Mouse (Mus musculus) kidney, postnatal 10 days (tissue): Measurements from ENCODE around the gene Rcc1l.
A peak's percentile ranks its signal among the peaks of the same experiment; 100 is the strongest.

Experiments
- DNase-seq: peaks from one replicate; pipeline ENCODE4 v3.0.0; 2021; ENCODE audit warnings: mixed read lengths

The Rcc1l gene

GRCm38 (mm10) chr5:134176169-134176881, at the start of gene Rcc1l:
TSS of gene Rcc1l (minus strand) at chr5:134176774.
- peak; percentile 91 for DNase-seq

GRCm38 (mm10) chr5:134225110-134225901, 48.7 kb upstream of the Rcc1l start:
- DNase-seq = peak; percentile 56

- peak; percentile 49 for DNase-seq
Observed at GRCm38 (mm10) chr5:134221708-134222150, 45.2 kb upstream of the Rcc1l start.

- no peak for DNase-seq
Observed at GRCm38 (mm10) chr5:134221278-134221677, 44.7 kb upstream of the Rcc1l start.

GRCm38 (mm10) chr5:134217900-134218299, 41.3 kb upstream of the Rcc1l start:
- no peak for DNase-seq

GRCm38 (mm10) chr5:134214021-134214806, 37.6 kb upstream of the Rcc1l start:
- peak; percentile 72 for DNase-seq

GRCm38 (mm10) chr5:134209931-134210554, 33.5 kb upstream of the Rcc1l start:
- DNase-seq = peak; percentile 63

GRCm38 (mm10) chr5:134206721-134207120, 30.1 kb upstream of the Rcc1l start:
- DNase-seq = no peak

GRCm38 (mm10) chr5:134193664-134194063, 17.1 kb upstream of the Rcc1l start:
- DNase-seq = no peak

GRCm38 (mm10) chr5:134188571-134188970, 12.0 kb upstream of the Rcc1l start:
- no peak for DNase-seq

GRCm38 (mm10) chr5:134186961-134187731, 10.6 kb upstream of the Rcc1l start:
- DNase-seq = peak; percentile 71

- no peak for DNase-seq
Observed at GRCm38 (mm10) chr5:134186059-134186458, 9.5 kb upstream of the Rcc1l start.

- DNase-seq = peak; percentile 99
Observed at GRCm38 (mm10) chr5:134183880-134184808, 7.6 kb upstream of the Rcc1l start, which contains the start of gene Gtf2ird2. TSS of gene Gtf2ird2 (plus strand) at chr5:134184019.

GRCm38 (mm10) chr5:134183162-134183561, 6.6 kb upstream of the Rcc1l start:
- DNase-seq = no peak

GRCm38 (mm10) chr5:134182735-134183134, 6.2 kb upstream of the Rcc1l start:
- DNase-seq = peak; percentile 22

- DNase-seq = no peak
Observed at GRCm38 (mm10) chr5:134182172-134182571, 5.6 kb upstream of the Rcc1l start.

- peak; percentile 93 for DNase-seq
Observed at GRCm38 (mm10) chr5:134179871-134180270, 3.3 kb upstream of the Rcc1l start.

GRCm38 (mm10) chr5:134178536-134178935, 2.0 kb upstream of the Rcc1l start:
- DNase-seq = no peak

- DNase-seq = peak; percentile 34
Observed at GRCm38 (mm10) chr5:134175696-134176095, 878 bp downstream of the Rcc1l start.

- peak; percentile 49 for DNase-seq
Observed at GRCm38 (mm10) chr5:134173206-134173605, 3.4 kb downstream of the Rcc1l start.

GRCm38 (mm10) chr5:134170167-134170566, 6.4 kb downstream of the Rcc1l start:
- no peak for DNase-seq
